Mouse (Mus musculus) spleen, adult 2 months (tissue): Measurements from ENCODE around the gene Fntb. TPM values are rescaled to one million over a fixed set of nuclear protein-coding genes. Genes with fewer than 3 reads are reported as not detected.
A peak's percentile ranks its signal among the peaks of the same experiment; 100 is the strongest.

Experiments
- DNase-seq, 2 experiments: peaks; one replicate each; pipeline versions ENCODE4 v3.0.0 to v3.0.0-alpha.2; 2012 to 2021; ENCODE audit warnings: low spot score in 2 of 2, low read depth in 1 of 2
- H3K27ac ChIP-seq: fragments of 200-500 bp; 2 replicates; pipeline ENCODE4 v1.5.1; 2012; ENCODE audit warnings: low read length, inconsistent platforms; ENCODE audit not compliant: insufficient read depth
- H3K27me3 ChIP-seq: fragments of 200-500 bp; 2 replicates; pipeline ENCODE4 v1.6.1; 2012; ENCODE audit warnings: mild to moderate bottlenecking, moderate library complexity, low read length, inconsistent platforms; ENCODE audit not compliant: control insufficient read depth, insufficient read depth
- H3K36me3 ChIP-seq: fragments of 200-500 bp; 2 replicates; pipeline ENCODE4 v1.6.1; 2012; ENCODE audit warnings: mild to moderate bottlenecking, low read length, inconsistent platforms; ENCODE audit not compliant: control insufficient read depth, insufficient read depth
- H3K4me1 ChIP-seq: fragments of 200-500 bp; 2 replicates; pipeline ENCODE4 v1.6.1; 2011; ENCODE audit warnings: inconsistent platforms; ENCODE audit not compliant: control insufficient read depth, insufficient read depth, insufficient read length
- H3K4me3 ChIP-seq: fragments of 200-500 bp; 2 replicates; pipeline ENCODE4 v1.5.1; 2011; ENCODE audit warnings: mild to moderate bottlenecking, inconsistent platforms; ENCODE audit not compliant: insufficient read depth, insufficient read length; ENCODE audit errors: extremely low read depth
- CTCF ChIP-seq: fragments of 200-500 bp; IDR thresholded peaks from 2 replicates; pipeline ENCODE4 v1.5.1; 2011; ENCODE audit warnings: mild to moderate bottlenecking, inconsistent platforms; ENCODE audit not compliant: insufficient read depth, insufficient read length, insufficient replicate concordance; ENCODE audit errors: extremely low read depth
- POLR2A ChIP-seq: fragments of 200-500 bp; IDR thresholded peaks from 2 replicates; pipeline ENCODE4 v1.6.1; 2011; ENCODE audit warnings: low read depth, low read length, inconsistent platforms
- WGBS: fragments of 180-500 bp; shearing (Covaris S2); methylation state at CpG from one replicate; pipeline ENCODE4 v1.1.7; 2018; 5-methylcytosine and 5-hydroxymethylcytosine counted together
- polyA plus RNA-seq: library from polyadenylated mRNA; depleted of rRNA; stranded (reverse); fragments of >200 nt; gene quantifications from 2 replicates; pipeline ENCODE4 v1.2.3, GENCODE M21; 2012

The Fntb gene
- polyA plus RNA-seq, 1 experiment = 18.7 TPM

- no peak for TF ChIP-seq POLR2A
- TF ChIP-seq CTCF = no peak
- Histone ChIP-seq H3K4me1 (peaks cover 6% of the 10 kb centered on the region; the same call in 1 of the 2 replicates), H3K27ac (peak overlapping the region; percentile 99), H3K4me3 (peak overlapping the region; percentile 82), H3K27me3 (no peaks in the 10 kb centered on the region), H3K36me3 (no peaks in the 10 kb centered on the region; the same call in 1 of the 2 replicates)
- no peak for DNase-seq
- WGBS = 44% methylated on average over 20 of the region's 20 CpGs
These were observed 677 bp downstream of the Fntb start for GRCm38 (mm10) chr12:76765901-76766630.

GRCm38 (mm10) chr12:76770841-76771500 lies 5.6 kb downstream of the Fntb start:
- no peak for DNase-seq
- 80% methylated on average over 5 of the region's 5 CpGs for WGBS
- Histone ChIP-seq H3K4me3 (no peak overlapping the region), H3K36me3 (no peaks in the 10 kb centered on the region; the same call in 1 of the 2 replicates), H3K27me3 (no peaks in the 10 kb centered on the region), H3K27ac (no peak overlapping the region), H3K4me1 (peaks cover 5% of the 10 kb centered on the region; the same call in 1 of the 2 replicates)
- no peak for TF ChIP-seq POLR2A
- no peak for TF ChIP-seq CTCF

GRCm38 (mm10) chr12:76771540-76771939 lies 6.2 kb downstream of the Fntb start:
- Histone ChIP-seq H3K27ac (no peak overlapping the region), H3K36me3 (peaks cover 2% of the 10 kb centered on the region; the same call in 1 of the 2 replicates), H3K4me1 (no peaks in the 10 kb centered on the region), H3K27me3 (no peaks in the 10 kb centered on the region), H3K4me3 (no peak overlapping the region)
- TF ChIP-seq CTCF (no peak), POLR2A (no peak)
- WGBS = 88% methylated on average over 5 of the region's 5 CpGs
- no peak for DNase-seq

GRCm38 (mm10) chr12:76774652-76775051 lies 9.3 kb downstream of the Fntb start:
- H3K27me3 ChIP-seq = no peaks in the 10 kb centered on the region
- TF ChIP-seq POLR2A = no peak
- no peak for TF ChIP-seq CTCF
- H3K36me3 ChIP-seq = peaks cover 3% of the 10 kb centered on the region; the same call in 1 of the 2 replicates
- 53% methylated on average over 3 of the region's 3 CpGs for WGBS
- H3K27ac ChIP-seq = no peak overlapping the region
- H3K4me1 ChIP-seq = no peaks in the 10 kb centered on the region
- no peak overlapping the region for H3K4me3 ChIP-seq
- no peak for DNase-seq

- WGBS = 88% methylated on average over 4 of the region's 4 CpGs
- H3K4me3 ChIP-seq = no peak overlapping the region
- no peak for DNase-seq
- H3K27me3 ChIP-seq = no peaks in the 10 kb centered on the region
- no peaks in the 10 kb centered on the region for H3K4me1 ChIP-seq
- H3K27ac ChIP-seq = no peak overlapping the region
- TF ChIP-seq POLR2A = no peak
- TF ChIP-seq CTCF = no peak
- H3K36me3 ChIP-seq = peaks cover 7% of the 10 kb centered on the region; the same call in 1 of the 2 replicates
These were observed 9.7 kb downstream of the Fntb start for GRCm38 (mm10) chr12:76775132-76775531.

- Histone ChIP-seq H3K4me1 (no peaks in the 10 kb centered on the region), H3K27me3 (no peaks in the 10 kb centered on the region), H3K36me3 (peaks cover 13% of the 10 kb centered on the region), H3K4me3 (no peak overlapping the region), H3K27ac (no peak overlapping the region)
- TF ChIP-seq POLR2A (no peak), CTCF (no peak)
- no peak for DNase-seq
- WGBS = 91% methylated on average over 5 of the region's 5 CpGs
These were observed 11.5 kb downstream of the Fntb start for GRCm38 (mm10) chr12:76776898-76777297.
